Mouse (Mus musculus) layer of hippocampus, adult 8-10 months (tissue): ENCODE measurements around the gene Gm3047. TPM values are rescaled to one million over a fixed set of nuclear protein-coding genes. Genes with fewer than 3 reads are reported as not detected.
"Not testable (repeated sequence)": the region's sequence is repeated elsewhere in the genome, so short reads cannot be mapped to it uniquely, and the experiment has no call there.

Experiments
- DNase-seq, 2 experiments: peaks; one replicate each; pipeline ENCODE4 v3.0.0; 2022; ENCODE audit warnings: low spot score in 2 of 2
- total RNA-seq, 4 experiments: library from RNA; stranded (reverse); gene quantifications; 2 replicates each; pipeline ENCODE4 v1.2.4; 2022

Gene Gm3047
- not detected for total RNA-seq

DNA sequence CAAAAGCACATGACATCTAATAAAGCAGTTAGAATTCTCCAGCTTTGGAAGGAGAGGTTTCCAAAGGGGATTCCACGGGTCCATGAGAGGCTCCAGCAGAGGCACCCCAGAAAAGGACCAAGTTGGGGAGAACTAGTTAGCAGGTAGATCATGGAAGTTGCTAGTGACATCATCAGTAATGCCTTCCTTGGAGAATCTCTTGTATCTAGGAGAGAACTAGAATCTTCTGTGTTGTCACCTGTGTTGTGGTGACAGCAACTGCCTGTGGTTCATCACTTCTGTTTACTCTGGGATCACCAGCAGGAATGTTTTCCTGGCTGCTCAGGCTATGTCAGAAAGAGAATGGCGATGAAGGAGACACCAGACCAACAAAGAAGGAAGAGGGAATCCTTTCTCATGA, at the start of gene Gm3047:
TSS of gene Gm3047 (plus strand) at position 301 of the 400 bp plus-strand sequence.
- DNase-seq, result not testable (repeated sequence)

Other genes with a start within 250 kb of the Gm3047 start
- gene Gm3149, start 238.1 kb upstream of the Gm3047 start, total RNA-seq, result not detected
- gene 2610042L04Rik, start 220.6 kb upstream of the Gm3047 start, total RNA-seq, result 1 to 10 TPM in 3 of 4 experiments, under 1 TPM in 1; 0.83 to 1.7 (median 1.5) TPM
- gene Gm3159, start 157.9 kb upstream of the Gm3047 start, total RNA-seq, result not detected
- 1 to 10 TPM in 1 of 4 experiments, under 1 TPM in 2, not detected in 1; 0.67 to 1.8 (median 0.79) TPM for gene Gm3164, start 140.0 kb upstream of the Gm3047 start, total RNA-seq
- gene Gm3173, start 124.4 kb upstream of the Gm3047 start, total RNA-seq, result 1 to 10 TPM in 2 of 4 experiments, not detected in 2; 2.8 to 8.4 TPM
- under 1 TPM in 2 of 4 experiments, not detected in 2; 0.32 to 0.43 TPM for gene Gm3182, start 73.7 kb upstream of the Gm3047 start, total RNA-seq
- gene Gm8159, start 76.9 kb downstream of the Gm3047 start, total RNA-seq, result under 1 TPM in 3 of 4 experiments, not detected in 1; 0.39 to 0.70 (median 0.50) TPM
- gene Gm3239, start 108.8 kb downstream of the Gm3047 start, total RNA-seq, result under 1 TPM in 1 of 4 experiments, not detected in 3; 0.54 TPM
- not detected for gene Gm7876, start 153.8 kb downstream of the Gm3047 start, total RNA-seq
- under 1 TPM in 2 of 4 experiments, not detected in 2; 0.25 to 0.90 TPM for gene Gm3252, start 171.4 kb downstream of the Gm3047 start, total RNA-seq
- gene Gm9602, start 220.9 kb downstream of the Gm3047 start, total RNA-seq, result not detected